Mouse (Mus musculus) liver, postnatal 0 days (tissue): ENCODE results near the gene Gnao1.
A peak's percentile ranks its signal among the peaks of the same experiment; 100 is the strongest.

ENCODE experiments used
- CTCF ChIP-seq: sonication (generic); IDR thresholded peaks from 2 replicates; pipeline ENCODE4 v1.5.1; 2016; ENCODE audit warnings: antibody characterized with exemption, low read depth
- EP300 ChIP-seq: IDR thresholded peaks from 2 replicates; pipeline ENCODE4 v1.6.1; 2016; ENCODE audit warnings: antibody characterized with exemption, low read depth, mild to moderate bottlenecking

GRCm38 (mm10) chr8:93976446-93977211 is 166.9 kb downstream of the Gnao1 start:
- 0 out of 2 replicates have a peak, but pooled peaks have one; percentile 16 for TF ChIP-seq CTCF
- TF ChIP-seq EP300 = no peak
